In the genomic region with DNA sequence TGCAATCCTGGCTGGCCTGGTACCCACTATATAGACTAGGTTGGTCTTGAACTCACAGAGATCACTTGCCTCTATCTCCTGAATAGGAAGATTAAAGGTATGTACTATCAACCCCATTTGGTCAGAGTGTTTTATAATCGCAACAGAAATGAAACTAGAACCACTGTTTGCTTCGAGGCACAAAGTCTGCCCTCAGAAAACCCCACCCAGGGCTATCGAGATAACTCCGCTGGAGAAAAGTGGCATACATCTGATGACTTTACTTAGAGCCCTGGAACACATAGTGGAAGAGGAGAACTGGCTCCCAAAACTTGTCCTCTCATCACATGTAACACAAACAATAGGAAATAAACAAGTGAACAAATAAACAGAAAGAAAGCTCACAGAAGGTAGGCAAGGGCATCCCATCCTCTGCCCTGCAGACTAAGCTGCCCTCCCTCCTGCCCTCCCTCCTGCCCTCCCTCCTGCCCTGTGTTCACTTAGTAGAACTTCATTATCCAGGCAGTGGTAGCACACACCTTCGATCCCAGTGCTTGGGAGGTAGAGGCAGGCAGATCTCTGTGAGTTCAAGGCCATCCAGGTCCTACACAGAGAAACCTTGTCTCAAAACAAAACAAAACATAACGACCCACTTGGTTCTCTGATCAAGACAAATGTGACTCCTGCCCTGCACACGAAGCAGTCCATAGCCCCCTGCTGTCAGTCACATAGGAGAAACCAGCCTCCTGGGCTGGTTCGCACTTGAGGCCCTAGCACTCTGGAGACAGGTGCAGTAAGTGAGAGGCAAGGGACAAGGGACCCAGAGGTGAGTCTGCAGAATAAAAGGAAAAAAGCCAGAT, we compare ENCODE assay signal across 19 mouse cellular contexts. TPM values are rescaled to one million over a fixed set of nuclear protein-coding genes. Genes with fewer than 3 reads are reported as not detected.
"Had no signal": no experiment of that assay in that cellular context is flagged by ENCODE, and none has a peak within 500 bp of the region (broad histone marks: within the 10 kb centered on the region; RNA-seq: fewer than 3 reads in every experiment).

No protein-coding gene starts in this region.

- H3K36me3 ChIP-seq: liver, embryonic 13.5 days had no signal

- H3K27ac ChIP-seq: kidney, postnatal 0 days; layer of hippocampus, adult 2 months; left cerebral cortex, adult 2 months; liver, embryonic 13.5 days had no signal

- H3K27me3 ChIP-seq: liver, embryonic 13.5 days had no signal

- H3K4me2 ChIP-seq: liver, embryonic 13.5 days; midbrain, embryonic 11.5 days had no signal

- H3K4me1 ChIP-seq: liver, embryonic 13.5 days had no signal

- H3K9ac ChIP-seq: liver, embryonic 13.5 days had no signal

- H3K4me3 ChIP-seq: layer of hippocampus, adult 2 months; left cerebral cortex, adult 2 months; liver, embryonic 13.5 days had no signal

- DNase-seq: kidney, postnatal 25 days; layer of hippocampus, postnatal 36 days; liver, embryonic 13.5 days; lung, adult 2 months; lung, postnatal 14 days; lung, postnatal 4 days; midbrain, embryonic 14.5 days; right cerebral cortex, adult 18-20 months; right cerebral cortex, postnatal 14 days; right cerebral cortex, postnatal 4 days; spleen, adult 18-20 months; thymus, adult 18-20 months; thymus, postnatal 36 days had no signal

- H3K9me3 ChIP-seq: liver, embryonic 13.5 days had no signal

RNA-seq across cellular contexts. Expression of a gene that starts 15.0 kb away (rescaled TPM):
- total RNA-seq: megakaryocyte-erythroid progenitor cell, adult 5-6 weeks had no signal

RNA-seq across cellular contexts. Expression of a gene that starts 51.0 kb away (rescaled TPM):
- total RNA-seq: liver, adult 2 months; megakaryocyte-erythroid progenitor cell, adult 5-6 weeks had no signal
- polyA plus RNA-seq: liver, adult 2 months had no signal
